Mouse (Mus musculus) heart, adult 2 months (tissue): ENCODE data around the gene Elmsan1. TPM values are rescaled to one million over a fixed set of nuclear protein-coding genes. Genes with fewer than 3 reads are reported as not detected.

Experiments used
- DNase-seq, 2 experiments: peaks; one replicate each; pipeline ENCODE4 v3.0.0; 2021
- H3K27ac ChIP-seq: fragments of 200-600 bp; 2 replicates; pipeline ENCODE4 v1.8.1; 2022
- H3K27me3 ChIP-seq: fragments of 200-500 bp; 2 replicates; pipeline ENCODE4 v1.6.1; 2012; ENCODE audit warnings: mild to moderate bottlenecking, low read length, inconsistent platforms, mixed read lengths; ENCODE audit not compliant: control insufficient read depth, insufficient read depth
- H3K36me3 ChIP-seq: fragments of 200-500 bp; 2 replicates; pipeline ENCODE4 v1.6.1; 2012; ENCODE audit warnings: low read length, inconsistent platforms; ENCODE audit not compliant: control insufficient read depth, insufficient read depth
- H3K4me1 ChIP-seq: fragments of 200-500 bp; 2 replicates; pipeline ENCODE4 v1.6.1; 2011; ENCODE audit warnings: low read length; ENCODE audit not compliant: control insufficient read depth, insufficient read depth
- H3K4me3 ChIP-seq: fragments of 200-600 bp; 2 replicates; pipeline ENCODE4 v1.8.1; 2022
- H3K79me2 ChIP-seq: fragments of 200-500 bp; replicated peaks from 2 replicates; pipeline ENCODE4 v1.6.1; 2012; ENCODE audit warnings: mild to moderate bottlenecking, inconsistent platforms, low read length, moderate library complexity, mixed read lengths; ENCODE audit not compliant: control insufficient read depth, insufficient read depth
- H3K9ac ChIP-seq: fragments of 200-500 bp; 2 replicates; pipeline ENCODE4 v1.6.1; 2012; ENCODE audit warnings: low read depth, mild to moderate bottlenecking, control low read depth, inconsistent platforms, low read length, mixed read lengths
- CTCF ChIP-seq: fragments of 200-600 bp; IDR thresholded peaks from 2 replicates; pipeline ENCODE4 v1.8.1; 2022; ENCODE audit warnings: antibody characterized with exemption, mild to moderate bottlenecking, moderate library complexity
- EP300 ChIP-seq: fragments of 200-500 bp; IDR thresholded peaks from 2 replicates; pipeline ENCODE4 v1.6.1; 2011; ENCODE audit warnings: low read depth, low read length, control low read depth; ENCODE audit not compliant: insufficient read depth
- POLR2A ChIP-seq: fragments of 200-500 bp; IDR thresholded peaks from 2 replicates; pipeline ENCODE4 v1.6.1; 2011; ENCODE audit warnings: mild to moderate bottlenecking, low read depth, low read length, control low read depth; ENCODE audit not compliant: insufficient read depth
- WGBS: fragments of 180-500 bp; shearing (Covaris S2); methylation state at CpG from one replicate; pipeline ENCODE4 v1.1.7; 2018; 5-methylcytosine and 5-hydroxymethylcytosine counted together
- intact Hi-C: fragments of 180-260 bp; cut with DNase I; formaldehyde crosslinking; loops from one replicate; pipeline ENCODE4 v1.15.1; 2025
- polyA plus RNA-seq: library from polyadenylated mRNA; depleted of rRNA; stranded (reverse); fragments of >200 nt; gene quantifications from 2 replicates; pipeline ENCODE4 v1.2.3, GENCODE M21; 2012
- total RNA-seq, 2 experiments: library from RNA; stranded (reverse); gene quantifications; 2 replicates each; pipeline ENCODE4 v1.2.3; 2021

Gene Elmsan1
- total and polyA plus RNA-seq, 3 experiments, result 8.1 to 14.7 (median 12.3) TPM

GRCm38 (mm10) chr12:84184979-84185378, 33.7 kb downstream of the Elmsan1 start:
- no peak overlapping the region for H3K4me3 ChIP-seq
- no peaks in the 10 kb centered on the region for H3K36me3 ChIP-seq
- intact Hi-C loops, result no loop called here
- no peaks in the 10 kb centered on the region for H3K27me3 ChIP-seq
- H3K27ac ChIP-seq, result no peak overlapping the region
- peaks cover 6% of the 10 kb centered on the region for H3K79me2 ChIP-seq
- peaks cover 50% of the 10 kb centered on the region for H3K4me1 ChIP-seq
- H3K9ac ChIP-seq, result no peak overlapping the region
- 36% methylated on average over 5 of the region's 5 CpGs for WGBS
- peak in 1 of 2 experiments; percentile 10 for DNase-seq
- no peak for TF ChIP-seq POLR2A
- 0 out of 2 replicates have a peak, but pooled peaks have one; percentile 22 for TF ChIP-seq EP300

- no peak for TF ChIP-seq CTCF
- TF ChIP-seq POLR2A, result no peak
- no peak for TF ChIP-seq EP300
- no peak overlapping the region for H3K9ac ChIP-seq
- H3K27ac ChIP-seq, result no peak overlapping the region
- no peak for DNase-seq
- intact Hi-C loops, result no loop called here
- no peaks in the 10 kb centered on the region for H3K27me3 ChIP-seq
- H3K79me2 ChIP-seq, result peaks cover 7% of the 10 kb centered on the region
- no peak overlapping the region for H3K4me3 ChIP-seq
- peaks cover 41% of the 10 kb centered on the region for H3K4me1 ChIP-seq
- H3K36me3 ChIP-seq, result no peaks in the 10 kb centered on the region
- 79% methylated on average over 6 of the region's 6 CpGs for WGBS
Observed at GRCm38 (mm10) chr12:84181999-84182398, 36.7 kb downstream of the Elmsan1 start.

GRCm38 (mm10) chr12:84180701-84181435, 37.8 kb downstream of the Elmsan1 start:
- H3K36me3 ChIP-seq, result no peaks in the 10 kb centered on the region
- H3K9ac ChIP-seq, result no peak overlapping the region
- peaks cover 45% of the 10 kb centered on the region for H3K4me1 ChIP-seq
- DNase-seq, result peak; percentile 78 to 85
- H3K4me3 ChIP-seq, result no peak overlapping the region
- peaks cover 4% of the 10 kb centered on the region for H3K79me2 ChIP-seq
- intact Hi-C loops, result no loop called here
- TF ChIP-seq CTCF (no peak), EP300 (no peak), POLR2A (no peak)
- no peaks in the 10 kb centered on the region for H3K27me3 ChIP-seq
- 16% methylated on average over 8 of the region's 8 CpGs for WGBS
- H3K27ac ChIP-seq, result peak overlapping the region; percentile 24; the same call in 1 of the 2 replicates

GRCm38 (mm10) chr12:84180090-84180489, 38.6 kb downstream of the Elmsan1 start:
- 50% methylated on average over 3 of the region's 3 CpGs for WGBS
- Histone ChIP-seq H3K27ac (no peak overlapping the region), H3K4me3 (no peak overlapping the region), H3K4me1 (peaks cover 45% of the 10 kb centered on the region), H3K36me3 (no peaks in the 10 kb centered on the region), H3K9ac (no peak overlapping the region), H3K79me2 (peaks cover 4% of the 10 kb centered on the region), H3K27me3 (no peaks in the 10 kb centered on the region)
- no peak for DNase-seq
- TF ChIP-seq CTCF, result no peak
- no peak for TF ChIP-seq EP300
- no peak for TF ChIP-seq POLR2A
- intact Hi-C loops, result no loop called here

GRCm38 (mm10) chr12:84178652-84179445, 39.8 kb downstream of the Elmsan1 start:
- peaks cover 54% of the 10 kb centered on the region for H3K4me1 ChIP-seq
- H3K9ac ChIP-seq, result no peak overlapping the region
- no peaks in the 10 kb centered on the region for H3K36me3 ChIP-seq
- intact Hi-C loops, result loop anchor here (1.0 kb wide), 1 partner anchor 13 kb away; no protein-coding TSS in a partner anchor
- H3K4me3 ChIP-seq, result no peak overlapping the region
- no peak for TF ChIP-seq POLR2A
- TF ChIP-seq EP300, result no peak
- TF ChIP-seq CTCF, result no peak
- DNase-seq, result no peak
- peaks cover 4% of the 10 kb centered on the region; the same call in 1 of the 2 replicates for H3K79me2 ChIP-seq
- H3K27ac ChIP-seq, result peak overlapping the region; percentile 31; the same call in 1 of the 2 replicates
- 51% methylated on average over 10 of the region's 10 CpGs for WGBS
- H3K27me3 ChIP-seq, result no peaks in the 10 kb centered on the region
